Mouse (Mus musculus) neural tube, embryonic 12.5 days (tissue): ENCODE measurements at regions not wholly inside any gene's neighbourhood (a gene's known extent, or its start where the extent isn't known, plus 50 kb on each side); places are given as distances from the start of the nearest gene placed in this dataset.
"Not testable (repeated sequence)": the region's sequence is repeated elsewhere in the genome, so short reads cannot be mapped to it uniquely, and the experiment has no call there.

Experiments
- ATAC-seq: fragments of 200-750 bp; cut with Nextera tagmentation; 2 replicates; pipeline ENCODE4 v1.8.0; 2017; ENCODE audit warnings: low read depth, mild to moderate bottlenecking, moderate TSS enrichment, moderate library complexity; ENCODE audit not compliant: low FRiP score
- H3K27ac ChIP-seq: fragments of 300-500 bp; sonication (generic); 2 replicates; pipeline ENCODE4 v1.5.1; 2016
- H3K27me3 ChIP-seq: fragments of 300-500 bp; sonication (generic); replicated peaks from 2 replicates; pipeline ENCODE4 v1.6.1; 2016; ENCODE audit warnings: mild to moderate bottlenecking
- H3K36me3 ChIP-seq: fragments of 300-500 bp; sonication (generic); 2 replicates; pipeline ENCODE4 v1.6.1; 2016; ENCODE audit warnings: mild to moderate bottlenecking
- H3K4me1 ChIP-seq: fragments of 300-500 bp; sonication (generic); 2 replicates; pipeline ENCODE4 v1.6.1; 2016
- H3K4me2 ChIP-seq: fragments of 300-500 bp; sonication (generic); replicated peaks from 2 replicates; pipeline ENCODE4 v1.6.1; 2016; ENCODE audit warnings: mild to moderate bottlenecking
- H3K4me3 ChIP-seq: fragments of 300-500 bp; sonication (generic); 2 replicates; pipeline ENCODE4 v1.5.1; 2016
- H3K9ac ChIP-seq: fragments of 300-500 bp; sonication (generic); 2 replicates; pipeline ENCODE4 v1.6.1; 2016; ENCODE audit warnings: mild to moderate bottlenecking
- H3K9me3 ChIP-seq: fragments of 300-500 bp; sonication (generic); 2 replicates; pipeline ENCODE4 v1.6.1; 2016; ENCODE audit warnings: mild to moderate bottlenecking
- WGBS: fragments of 180-500 bp; shearing (Covaris S2); methylation state at CpG from one replicate; pipeline ENCODE4 v1.1.7; 2016; 5-methylcytosine and 5-hydroxymethylcytosine counted together

- not testable (repeated sequence) for H3K9ac ChIP-seq, H3K27me3 ChIP-seq, H3K4me1 ChIP-seq, H3K27ac ChIP-seq, ATAC-seq, H3K9me3 ChIP-seq, H3K36me3 ChIP-seq
- WGBS = under 1% methylated on average over 31 of the region's 39 CpGs
- H3K4me2 ChIP-seq = peak overlapping the region; percentile 31; the same call in 1 of the 2 replicates
- H3K4me3 ChIP-seq = 0 out of 2 replicates have a peak overlapping the region, but pooled peaks have one; percentile 20
Measured at GRCm38 (mm10) chr12:20614766-20615165, 375.5 kb upstream of the Asap2 start.
